15 mouse cellular contexts compared by ENCODE assay signal in genomic region chr19:10974238-10974865, GRCm38 (mm10). TPM values are rescaled to one million over a fixed set of nuclear protein-coding genes. Genes with fewer than 3 reads are reported as not detected.
DNase-seq lines count a peak whose midpoint lies in the region; ATAC-seq and TF ChIP-seq lines count a peak whose summit lies in the region.
"Had no signal": no experiment of that assay in that cellular context is flagged by ENCODE, and none has a peak within 500 bp of the region (broad histone marks: within the 10 kb centered on the region; RNA-seq: fewer than 3 reads in every experiment).

TSS of gene Ms4a10 (minus strand) at chr19:10974670.

- H3K9ac ChIP-seq in lung, embryonic 15.5 days, result no peak within 1 kb of the TSS
- H3K9ac ChIP-seq in intestine, postnatal 0 days (ENCODE audit: low read depth, low read length), result peak within 1 kb of the TSS; percentile 12
- no peak within 1 kb of the TSS for H3K9ac ChIP-seq in stomach, embryonic 15.5 days
- H3K9ac ChIP-seq in hindbrain, embryonic 11.5 days (ENCODE audit: low read depth, low read length), result no peak within 1 kb of the TSS

- ATAC-seq in lung, embryonic 15.5 days (ENCODE audit: borderline replicate concordance, extremely low read depth, low FRiP score, low TSS enrichment), result 0 out of 2 replicates have a peak, but pooled peaks have one; percentile 12
- peak; percentile 72 for ATAC-seq in intestine, postnatal 0 days
- peak; percentile 48; the same call in 1 of the 2 replicates for ATAC-seq in stomach, embryonic 15.5 days (ENCODE audit: insufficient read depth, low FRiP score, low read depth)
- no peak for ATAC-seq in hindbrain, embryonic 11.5 days (ENCODE audit: low FRiP score)

- TF ChIP-seq CTCF in intestine, postnatal 0 days (IDR thresholded peaks at IDR 0.05; ENCODE audit: low read depth), result no peak

- peak; percentile 11 to 47 for DNase-seq in heart, adult 9 months (ENCODE audit: low spot score in 2 of 2)
- no peak for DNase-seq in heart, postnatal 4 days
- DNase-seq in lung, postnatal 14 days, result no peak
- no peak for DNase-seq in hindbrain, embryonic 11.5 days (ENCODE audit: low spot score)
- DNase-seq: cerebellum, postnatal 25 days; left cerebral cortex, postnatal 4 days; right cerebral cortex, adult 18-20 months had no signal

- H3K27ac ChIP-seq in lung, embryonic 15.5 days, result no peak within 1 kb of the TSS
- H3K27ac ChIP-seq in intestine, postnatal 0 days (ENCODE audit: low read depth, low read length), result peak within 1 kb of the TSS; percentile 94
- peak within 1 kb of the TSS; percentile 73 for H3K27ac ChIP-seq in stomach, embryonic 15.5 days
- no peak within 1 kb of the TSS for H3K27ac ChIP-seq in hindbrain, embryonic 11.5 days (ENCODE audit: low read depth, low read length)
- H3K27ac ChIP-seq: hindbrain, embryonic 10.5 days; midbrain, embryonic 10.5 days had no signal

- no peak within 1 kb of the TSS for H3K4me2 ChIP-seq in lung, embryonic 15.5 days
- H3K4me2 ChIP-seq in intestine, postnatal 0 days (replicated peaks; ENCODE audit: low read depth), result peak within 1 kb of the TSS; percentile 57
- H3K4me2 ChIP-seq in stomach, embryonic 15.5 days, result 0 out of 2 replicates have a peak within 1 kb of the TSS, but pooled peaks have one; percentile 22
- H3K4me2 ChIP-seq in hindbrain, embryonic 11.5 days (replicated peaks; ENCODE audit: low read depth, low read length), result no peak within 1 kb of the TSS

- 11% methylated on average over 4 of the region's 4 CpGs for whole genome bisulfite sequencing in lung, embryonic 15.5 days
- 15% methylated on average over 4 of the region's 4 CpGs for WGBS in intestine, postnatal 0 days
- WGBS in stomach, embryonic 15.5 days, result 12% methylated on average over 4 of the region's 4 CpGs
- WGBS in hindbrain, embryonic 11.5 days, result 60% methylated on average over 4 of the region's 4 CpGs

- no peak within 1 kb of the TSS for H3K4me3 ChIP-seq in lung, embryonic 15.5 days
- peak within 1 kb of the TSS; percentile 20 for H3K4me3 ChIP-seq in intestine, postnatal 0 days (ENCODE audit: low read depth, low read length)
- no peak within 1 kb of the TSS for H3K4me3 ChIP-seq in stomach, embryonic 15.5 days (replicated peaks)
- H3K4me3 ChIP-seq in hindbrain, embryonic 11.5 days (ENCODE audit: low read depth, low read length), result no peak within 1 kb of the TSS
- H3K4me3 ChIP-seq: hindbrain, embryonic 10.5 days; midbrain, embryonic 10.5 days had no signal

- peaks cover 12% of the 10 kb centered on the region for H3K4me1 ChIP-seq in lung, embryonic 15.5 days
- H3K4me1 ChIP-seq in intestine, postnatal 0 days (replicated peaks; ENCODE audit: control insufficient read depth, insufficient read depth, low read length), result peaks cover 9% of the 10 kb centered on the region; the same call in 1 of the 2 replicates
- H3K4me1 ChIP-seq in stomach, embryonic 15.5 days, result peaks cover 22% of the 10 kb centered on the region
- H3K4me1 ChIP-seq in hindbrain, embryonic 11.5 days (replicated peaks; ENCODE audit: control insufficient read depth, insufficient read depth, low read length), result no peaks in the 10 kb centered on the region

- no peaks in the 10 kb centered on the region for H3K27me3 ChIP-seq in lung, embryonic 15.5 days
- no peaks in the 10 kb centered on the region for H3K27me3 ChIP-seq in intestine, postnatal 0 days (replicated peaks; ENCODE audit: control insufficient read depth, insufficient read depth, low read length)
- H3K27me3 ChIP-seq in stomach, embryonic 15.5 days (replicated peaks), result no peaks in the 10 kb centered on the region
- no peaks in the 10 kb centered on the region for H3K27me3 ChIP-seq in hindbrain, embryonic 11.5 days (ENCODE audit: control insufficient read depth, insufficient read depth, low read length)

- H3K9me3 ChIP-seq in lung, embryonic 15.5 days, result no peaks in the 10 kb centered on the region
- H3K9me3 ChIP-seq in intestine, postnatal 0 days (ENCODE audit: control insufficient read depth), result no peaks in the 10 kb centered on the region
- H3K9me3 ChIP-seq in stomach, embryonic 15.5 days, result no peaks in the 10 kb centered on the region
- no peaks in the 10 kb centered on the region for H3K9me3 ChIP-seq in hindbrain, embryonic 11.5 days (ENCODE audit: control insufficient read depth, low read length)

- H3K36me3 ChIP-seq in lung, embryonic 15.5 days, result no peaks in the 10 kb centered on the region
- H3K36me3 ChIP-seq in intestine, postnatal 0 days (ENCODE audit: control insufficient read depth, insufficient read depth), result no peaks in the 10 kb centered on the region
- H3K36me3 ChIP-seq in stomach, embryonic 15.5 days, result no peaks in the 10 kb centered on the region
- H3K36me3 ChIP-seq in hindbrain, embryonic 11.5 days (ENCODE audit: control insufficient read depth, insufficient read depth, low read length), result no peaks in the 10 kb centered on the region
- H3K36me3 ChIP-seq: hindbrain, embryonic 10.5 days; midbrain, embryonic 10.5 days had no signal

RNA-seq across cellular contexts. Expression of gene Ms4a10, which starts in this region (rescaled TPM):
- not detected for total RNA-seq in heart, postnatal 4 days (2021)
- polyA plus RNA-seq in lung, embryonic 15.5 days (2015; fragmentation: Nextera tagmentation; extraction: Ambion mirVana), result not detected in 2 replicates
- polyA plus RNA-seq in intestine, postnatal 0 days (2015; fragmentation: Nextera tagmentation; extraction: Ambion mirVana), result 854 and 883 TPM in 2 replicates
- polyA plus RNA-seq in stomach, embryonic 15.5 days (2015; fragmentation: Nextera tagmentation; extraction: Ambion mirVana), result 6.4 and 7.0 TPM in 2 replicates
- polyA plus RNA-seq in hindbrain, embryonic 11.5 days (2014; fragmentation: Nextera tagmentation; extraction: Ambion mirVana), result 0.17 TPM in 1 of 2 replicates, not detected in the other
- total RNA-seq: gastrocnemius, adult 8-10 months; layer of hippocampus, postnatal 10 days; left cerebral cortex, postnatal 4 days had no signal
- polyA plus RNA-seq: hindbrain, embryonic 10.5 days; midbrain, embryonic 10.5 days; neural tube, embryonic 11.5 days had no signal

Comparison
In these comparisons a context has a peak if more than half of its experiments do, and no peak if none do; other contexts are left out.
1. RNA of gene Ms4a10 (polyA plus RNA-seq): 854 to 883 TPM in intestine, postnatal 0 days; 6.4 to 7.0 TPM in stomach, embryonic 15.5 days, 0.17 TPM in hindbrain, embryonic 11.5 days and not detected in lung, embryonic 15.5 days; every median in the first group is over 100 times any median in the second.
2. DNase-seq: peak in heart, adult 9 months (2 of 2); none in heart, postnatal 4 days (single experiment), lung, postnatal 14 days (single experiment) and hindbrain, embryonic 11.5 days (single experiment).
3. Peak in ATAC-seq in lung, embryonic 15.5 days; RNA of the gene not detected or under 1 TPM.
4. H3K27ac ChIP-seq: peak in intestine, postnatal 0 days (single experiment) and stomach, embryonic 15.5 days (single experiment); none in lung, embryonic 15.5 days (single experiment) and hindbrain, embryonic 11.5 days (single experiment).
5. H3K4me2 ChIP-seq: peak in intestine, postnatal 0 days (single experiment) and stomach, embryonic 15.5 days (single experiment); none in lung, embryonic 15.5 days (single experiment) and hindbrain, embryonic 11.5 days (single experiment).